Mouse (Mus musculus): ENCODE measurements around the gene Tmem260. TPM values are rescaled to one million over a fixed set of nuclear protein-coding genes. Genes with fewer than 3 reads are reported as not detected.

The Tmem260 gene
- total and polyA plus RNA-seq, 3 experiments: 5.1 to 9.0 (median 8.4) TPM

- no peaks in the 10 kb centered on the region for H3K36me3 ChIP-seq (ENCODE audit: control insufficient read depth, insufficient read depth, low read length)
- H3K79me2 ChIP-seq (replicated peaks; ENCODE audit: control insufficient read depth, insufficient read depth, low read length): no peaks in the 10 kb centered on the region
- intact Hi-C loops (cut with DNase I): no loop called here
- no peaks in the 10 kb centered on the region for H3K27me3 ChIP-seq (ENCODE audit: control insufficient read depth, insufficient read depth, low read length)
- no peak overlapping the region for H3K9ac ChIP-seq (ENCODE audit: low read depth, low read length)
- WGBS: 73% methylated on average over 7 of the region's 7 CpGs
- H3K27ac ChIP-seq: no peak overlapping the region
- no peak for TF ChIP-seq EP300 (IDR thresholded peaks at IDR 0.05; ENCODE audit: insufficient read depth, low read depth, low read length)
- TF ChIP-seq CTCF (IDR thresholded peaks at IDR 0.05): no peak
- peaks cover 1% of the 10 kb centered on the region; the same call in 1 of the 2 replicates for H3K4me1 ChIP-seq (ENCODE audit: control insufficient read depth, insufficient read depth, low read length)
- no peak for DNase-seq
- H3K4me3 ChIP-seq: no peak overlapping the region
These were observed 120.7 kb downstream of the Tmem260 start for GRCm38 (mm10) chr14:48566596-48566995.

Other genes with a start within 250 kb of the Tmem260 start
- gene Otx2, start 227.7 kb downstream of the Tmem260 start, total RNA-seq (2021): not detected
- not detected in 2 replicates for gene Otx2, start 227.7 kb downstream of the Tmem260 start, polyA plus RNA-seq (2012; rRNA removed)